Mouse (Mus musculus) ES-E14 (cell line): ENCODE measurements around the gene U90926. TPM values are rescaled to one million over a fixed set of nuclear protein-coding genes. Genes with fewer than 3 reads are reported as not detected.

Experiments
- DNase-seq: peaks from one replicate; pipeline ENCODE4 v3.0.0-alpha.2; 2013; ENCODE audit warnings: low read depth, low spot score
- H3K27ac ChIP-seq: 2 replicates; pipeline ENCODE4 v1.5.1; 2012; ENCODE audit warnings: low read depth, mild to moderate bottlenecking, low read length, moderate library complexity, mixed read lengths; ENCODE audit not compliant: poor library complexity, insufficient read depth, severe bottlenecking
- H3K36me3 ChIP-seq: 2 replicates; pipeline ENCODE4 v1.6.1; 2012; ENCODE audit warnings: mild to moderate bottlenecking, low read length, moderate library complexity, mixed read lengths; ENCODE audit not compliant: control insufficient read depth, poor library complexity, insufficient read depth, severe bottlenecking
- H3K4me1 ChIP-seq, 2 experiments: fragments of 150-350 bp in 1 of 2; sonication (generic) in 1 of 2; 2 replicates each; pipeline ENCODE4 v1.6.1; 2012; ENCODE audit warnings: low read length in 2 of 2, mild to moderate bottlenecking in 1 of 2, mixed read lengths in 1 of 2; ENCODE audit not compliant: control insufficient read depth in 2 of 2, insufficient read depth in 2 of 2, poor library complexity in 1 of 2
- H3K4me3 ChIP-seq, 2 experiments: fragments of 150-350 bp in 1 of 2; sonication (generic) in 1 of 2; 2 replicates each; pipeline ENCODE4 v1.5.1; 2012; ENCODE audit warnings: low read length in 2 of 2, low read depth in 1 of 2, mild to moderate bottlenecking in 1 of 2, mixed read lengths in 1 of 2; ENCODE audit not compliant: insufficient read depth in 1 of 2, poor library complexity in 1 of 2, severe bottlenecking in 1 of 2
- H3K9ac ChIP-seq: 2 replicates; pipeline ENCODE4 v1.6.1; 2012; ENCODE audit warnings: low read depth, mild to moderate bottlenecking, low read length, mixed read lengths; ENCODE audit not compliant: poor library complexity, insufficient read depth, severe bottlenecking
- H3K9me3 ChIP-seq: fragments of 150-350 bp; sonication (generic); 2 replicates; pipeline ENCODE4 v1.6.1; 2012; ENCODE audit warnings: low read depth, mild to moderate bottlenecking, low read length; ENCODE audit not compliant: control insufficient read depth, insufficient read depth
- CHD2 ChIP-seq: IDR thresholded peaks from 2 replicates; pipeline ENCODE4 v1.6.1; 2014; ENCODE audit warnings: mild to moderate bottlenecking, low read depth, low read length, inconsistent platforms
- HCFC1 ChIP-seq: IDR thresholded peaks from 2 replicates; pipeline ENCODE4 v1.6.1; 2012; ENCODE audit warnings: low read length, inconsistent platforms, borderline replicate concordance; ENCODE audit not compliant: insufficient read depth
- MAFK ChIP-seq: IDR thresholded peaks from 2 replicates; pipeline ENCODE4 v1.6.1; 2014; ENCODE audit warnings: mild to moderate bottlenecking, low read depth, low read length, inconsistent platforms; ENCODE audit not compliant: insufficient read depth
- ZC3H11A ChIP-seq: IDR thresholded peaks from 2 replicates; pipeline ENCODE4 v1.6.1; 2012; ENCODE audit warnings: low read depth, mild to moderate bottlenecking, inconsistent platforms, low read length, borderline replicate concordance
- ZNF384 ChIP-seq: IDR thresholded peaks from 2 replicates; pipeline ENCODE4 v1.6.1; 2012; ENCODE audit warnings: low read depth, low read length, inconsistent platforms
- in situ Hi-C, 2 experiments: fragments of 600-800 bp; cut with MboI; formaldehyde crosslinking; loops; one replicate each; pipeline ENCODE4 v1.15.1; 2025; ENCODE audit warnings: low sequenced_read_pairs in 2 of 2, inconsistent platforms in 1 of 2; ENCODE audit not compliant: unreplicated experiment in 2 of 2
- total RNA-seq: library from RNA; depleted of rRNA; stranded (reverse); fragments of 300-350 nt; gene quantifications from 2 replicates; pipeline ENCODE4 v1.2.3, GENCODE M21; 2012; rRNA removed

Gene U90926
- total RNA-seq: not detected in 2 replicates

DNA sequence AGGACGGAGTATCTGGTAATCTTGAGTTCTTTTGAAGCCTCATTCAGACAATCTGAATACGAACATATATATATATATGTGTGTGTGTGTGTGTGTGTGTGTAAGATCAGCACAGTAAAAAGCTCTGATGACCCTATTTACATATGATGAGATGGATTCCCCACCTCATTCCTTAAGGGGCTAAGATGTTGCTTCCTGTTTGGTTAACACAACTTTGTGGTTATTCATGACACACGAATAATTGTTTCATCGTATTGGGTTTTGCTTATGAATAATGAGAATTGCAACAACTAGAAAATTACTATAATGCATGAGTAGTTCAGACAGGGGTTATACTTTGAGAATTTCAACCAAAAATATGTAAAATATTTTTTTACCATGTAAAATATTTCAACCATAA is at the start of gene U90926:
TSS of gene U90926 (minus strand) at position 101 of the 400 bp plus-strand sequence.
- H3K9ac ChIP-seq: no peak within 1 kb of the TSS
- H3K4me3 ChIP-seq: no peak within 1 kb of the TSS
- TF ChIP-seq MAFK: no peak
- TF ChIP-seq HCFC1: no peak
- in situ Hi-C loops: no loop called here
- no peak within 1 kb of the TSS for H3K27ac ChIP-seq
- H3K9me3 ChIP-seq: no peaks in the 10 kb centered on the region
- no peak for DNase-seq
- no peaks in the 10 kb centered on the region for H3K36me3 ChIP-seq
- H3K4me1 ChIP-seq: peaks cover 0 to 2% of the 10 kb centered on the region in 2 experiments; a peak in 1 of 4 replicates

DNA sequence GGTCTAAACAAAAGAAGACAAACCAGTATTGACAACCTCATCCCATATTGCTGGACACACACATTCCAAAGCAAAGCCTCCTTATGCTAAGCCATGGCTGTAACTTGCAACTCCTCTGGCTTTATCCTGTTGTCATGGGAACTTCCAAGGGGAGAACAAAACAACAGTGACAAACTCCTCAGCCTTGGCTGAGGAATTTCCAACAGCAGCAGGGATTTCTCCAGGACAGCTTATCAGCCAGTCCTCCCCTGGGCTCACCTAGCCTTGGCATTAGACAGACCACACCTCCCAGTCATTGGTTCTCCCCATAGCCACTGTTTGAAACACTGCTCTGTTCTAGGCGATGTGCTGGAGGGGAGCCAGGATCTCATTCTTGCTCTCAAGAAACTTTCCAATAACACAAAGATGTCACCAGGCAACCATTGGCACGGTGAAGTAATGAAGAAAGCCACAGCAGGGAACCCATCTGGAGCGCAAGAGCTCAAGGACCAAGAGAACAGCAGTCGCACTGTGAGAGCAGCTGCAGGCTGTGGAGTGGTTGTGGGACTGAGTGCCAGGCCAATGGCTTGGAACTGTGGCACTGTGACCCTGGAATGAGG is 48.7 kb upstream of the U90926 start:
- H3K27ac ChIP-seq: no peak overlapping the region
- H3K9ac ChIP-seq: no peak overlapping the region
- H3K4me1 ChIP-seq: no peaks in the 10 kb centered on the region
- H3K36me3 ChIP-seq: peaks cover 1% of the 10 kb centered on the region; the same call in 1 of the 2 replicates
- in situ Hi-C loops: no loop called here
- no peak for TF ChIP-seq CHD2
- TF ChIP-seq ZC3H11A: no peak
- no peak for TF ChIP-seq ZNF384
- no peak for TF ChIP-seq MAFK
- no peak for TF ChIP-seq HCFC1
- no peak for DNase-seq
- no peaks in the 10 kb centered on the region for H3K9me3 ChIP-seq
- H3K4me3 ChIP-seq: no peak overlapping the region

GRCm38 (mm10) chr5:92262646-92263045 is 47.4 kb upstream of the U90926 start:
- TF ChIP-seq ZNF384 (no peak), HCFC1 (no peak), CHD2 (no peak), MAFK (no peak), ZC3H11A (no peak)
- DNase-seq: no peak
- in situ Hi-C loops: no loop called here

GRCm38 (mm10) chr5:92256218-92256617 is 41.0 kb upstream of the U90926 start, which contains the start of gene Ppef2:
Gene Ppef2 (minus strand): TSS chr5:92256278.
- no peaks in the 10 kb centered on the region for H3K36me3 ChIP-seq
- DNase-seq: no peak
- H3K9ac ChIP-seq: no peak within 1 kb of the TSS
- TF ChIP-seq CHD2 (no peak), HCFC1 (no peak), ZNF384 (no peak), ZC3H11A (no peak), MAFK (no peak)
- H3K4me1 ChIP-seq: no peaks in the 10 kb centered on the region
- no peaks in the 10 kb centered on the region for H3K9me3 ChIP-seq
- in situ Hi-C loops: no loop called here
- H3K27ac ChIP-seq: no peak within 1 kb of the TSS
- H3K4me3 ChIP-seq: no peak within 1 kb of the TSS

More at GRCm38 (mm10) chr5:92262646-92263045, 47.4 kb upstream of the U90926 start:
- H3K4me1 ChIP-seq: no peaks in the 10 kb centered on the region
- no peak overlapping the region for H3K4me3 ChIP-seq
- H3K9ac ChIP-seq: no peak overlapping the region
- peaks cover 1% of the 10 kb centered on the region; the same call in 1 of the 2 replicates for H3K36me3 ChIP-seq
- H3K27ac ChIP-seq: no peak overlapping the region
- no peaks in the 10 kb centered on the region for H3K9me3 ChIP-seq
